Mouse (Mus musculus): ENCODE measurements around the gene Camk1g.

The Camk1g gene

DNA sequence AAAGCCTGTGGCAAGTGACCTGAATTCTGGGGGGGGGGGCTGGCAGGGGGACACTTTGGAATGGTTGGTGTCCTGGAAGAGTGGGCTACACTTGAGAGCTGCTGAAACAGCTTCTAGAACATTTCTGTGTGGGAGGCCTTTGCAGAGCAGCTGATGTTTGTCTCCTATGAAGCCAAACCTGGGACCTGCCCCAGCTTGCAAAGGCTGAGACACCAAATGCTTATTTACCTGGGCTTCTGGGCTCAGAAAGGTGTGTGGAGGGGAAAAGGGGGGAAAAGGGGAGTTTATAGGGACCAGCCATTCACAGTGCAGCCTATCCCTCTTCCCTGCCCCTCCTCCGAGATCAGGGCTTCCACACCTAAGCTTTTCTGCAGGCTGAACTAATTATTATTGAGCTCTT lies 70.1 kb downstream of the Camk1g start:
- no peak for DNase-seq

GRCm38 (mm10) chr1:193298141-193298765 lies 71.8 kb downstream of the Camk1g start:
- no peak for DNase-seq
